Mouse (Mus musculus): ENCODE results near the gene Gm9945.

Gene Gm9945

DNA sequence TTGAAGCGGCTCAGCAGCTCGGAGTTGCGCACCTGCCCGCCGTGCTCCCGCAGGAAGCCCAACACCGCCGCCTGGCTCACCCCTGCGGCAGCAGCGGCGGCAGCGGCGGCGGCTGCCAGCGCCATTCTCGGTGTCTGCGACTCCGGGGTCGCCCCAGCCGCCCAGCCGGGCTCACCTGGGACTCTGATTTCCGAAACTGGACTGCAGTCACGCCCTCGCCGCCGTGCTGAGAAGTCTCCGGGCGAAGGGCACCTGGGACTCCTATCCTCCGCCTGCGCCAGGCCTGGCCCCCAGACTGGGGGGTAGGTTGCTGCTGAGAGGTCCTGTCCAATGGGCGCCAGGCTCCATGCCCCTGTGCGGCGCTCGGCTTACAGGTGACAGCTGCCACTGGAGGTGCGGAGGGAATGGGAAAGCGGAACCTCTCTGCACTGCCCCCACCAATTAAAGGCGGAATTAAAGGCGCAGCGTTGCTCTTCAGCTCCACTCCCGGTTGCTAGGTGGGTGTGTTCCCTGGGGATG, at the start of gene Gm9945, which contains the start of gene Sowaha:
Gene Gm9945, plus strand, starts transcription at position 384 of the 519 bp plus-strand sequence.
Gene Sowaha, minus strand, starts transcription at position 492 of the 519 bp plus-strand sequence.
- peak; percentile 37 for DNase-seq (ENCODE audit: low spot score)

DNA sequence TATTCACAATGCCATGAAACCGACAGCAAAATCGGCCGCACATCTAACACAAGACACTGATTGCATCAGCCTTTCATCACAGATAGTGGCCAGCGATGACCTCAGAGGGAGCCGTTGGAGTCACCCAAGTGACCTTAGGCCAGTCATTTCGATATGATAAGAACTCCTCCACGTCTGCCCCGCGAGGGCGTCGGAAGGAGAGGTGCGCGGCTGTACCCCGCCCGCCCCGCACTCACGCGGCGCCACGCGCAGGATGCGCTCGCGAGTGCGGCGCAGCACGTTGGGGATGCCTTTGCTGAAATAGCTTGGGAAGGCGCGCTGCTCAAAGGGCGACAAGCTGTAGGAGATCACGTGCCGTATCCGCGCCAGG, 49.7 kb upstream of the Gm9945 start:
- DNase-seq (ENCODE audit: low spot score): no peak

DNA sequence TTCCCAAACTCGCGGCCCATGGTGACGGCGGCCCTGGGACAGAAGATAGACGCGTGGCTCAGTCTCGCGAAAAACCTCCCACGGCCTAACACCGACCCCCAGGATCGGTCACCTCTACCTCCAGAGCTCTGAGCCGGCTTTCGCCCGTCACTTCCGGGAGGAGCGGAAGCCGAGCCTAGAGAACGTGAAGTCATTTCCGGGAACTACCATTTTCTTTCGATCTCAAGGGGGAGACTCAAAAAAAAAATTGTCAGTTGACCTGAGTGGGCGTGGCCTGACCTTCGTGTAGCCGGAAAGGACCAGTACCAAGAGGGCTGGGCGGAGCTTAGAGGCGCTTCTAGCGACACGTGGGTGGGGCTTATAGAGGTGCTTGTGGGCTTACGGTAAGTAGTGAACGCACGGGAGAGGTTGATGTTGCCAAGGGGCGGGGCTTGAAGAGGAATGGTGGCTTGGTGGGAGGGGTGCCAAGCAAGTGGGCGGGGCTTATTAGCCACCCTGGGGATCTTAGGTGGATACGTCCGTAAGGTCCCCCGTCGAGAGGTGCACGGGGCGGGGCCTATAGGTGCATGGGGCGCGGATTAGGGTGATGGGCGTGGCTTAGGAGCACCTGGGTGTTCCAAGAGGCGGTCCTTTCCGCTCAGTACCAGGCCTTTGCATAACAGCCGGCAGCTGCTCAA, 49.2 kb upstream of the Gm9945 start, which contains the start of the genes Uqcrq and Gdf9:
Gene Uqcrq, minus strand, starts transcription at position 162 of the 677 bp plus-strand sequence.
Gene Gdf9, plus strand, starts transcription at position 354 of the 677 bp plus-strand sequence.
- peak; percentile 97 for DNase-seq (ENCODE audit: low spot score)

DNA sequence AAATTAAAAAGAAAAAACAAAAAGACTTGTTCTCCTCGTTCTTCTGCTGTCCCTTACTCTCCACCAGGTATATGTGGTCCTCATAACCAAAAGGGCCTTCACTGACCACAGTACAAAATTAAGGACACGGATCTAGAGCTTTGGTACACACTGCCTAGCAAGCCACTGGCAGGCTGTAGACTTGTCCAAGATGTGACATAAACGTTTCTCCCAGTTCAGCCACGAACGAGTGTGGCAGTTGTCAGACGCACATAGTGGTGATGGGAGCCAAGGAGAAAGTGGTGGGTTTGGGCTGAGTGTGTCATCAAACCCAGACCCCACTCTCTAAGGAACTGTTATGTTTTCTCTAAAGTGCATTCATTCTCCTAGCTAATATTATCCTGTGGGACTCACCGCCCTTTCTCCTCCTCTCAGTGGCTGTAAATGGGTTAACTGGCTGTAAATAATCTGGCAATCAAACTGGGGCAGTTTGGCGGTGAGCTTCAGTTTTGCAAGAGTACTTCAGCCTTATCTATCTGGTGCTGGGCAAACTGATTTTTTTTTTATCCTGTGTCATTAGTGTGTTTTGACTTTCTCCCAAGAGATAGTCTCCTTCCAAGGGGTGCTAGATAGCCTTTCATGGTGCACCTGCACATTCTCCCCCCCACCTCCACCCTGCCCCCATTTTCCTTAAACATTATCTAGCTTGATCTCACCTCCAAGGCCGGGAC, 48.5 kb upstream of the Gm9945 start:
- DNase-seq (ENCODE audit: low spot score): no peak

DNA sequence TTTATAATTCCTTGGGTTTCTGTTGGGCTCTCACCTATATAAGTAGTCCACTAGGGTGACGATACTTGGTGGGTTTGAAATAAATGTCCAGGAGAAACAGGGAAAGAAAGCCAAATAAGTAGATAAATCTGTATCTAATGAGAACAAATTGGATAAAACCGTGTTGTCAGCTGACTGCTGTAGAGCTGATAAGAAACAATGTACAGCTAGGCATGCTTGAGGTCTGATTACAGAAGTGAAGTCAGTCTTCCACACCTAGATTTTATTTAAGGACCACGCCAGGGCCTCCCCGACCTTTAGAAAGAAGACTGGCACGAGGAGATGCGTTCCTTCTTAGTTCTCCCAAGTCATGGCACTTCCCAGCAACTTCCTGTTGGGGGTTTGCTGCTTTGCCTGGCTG, 46.9 kb upstream of the Gm9945 start:
- no peak for DNase-seq (ENCODE audit: low spot score)

DNA sequence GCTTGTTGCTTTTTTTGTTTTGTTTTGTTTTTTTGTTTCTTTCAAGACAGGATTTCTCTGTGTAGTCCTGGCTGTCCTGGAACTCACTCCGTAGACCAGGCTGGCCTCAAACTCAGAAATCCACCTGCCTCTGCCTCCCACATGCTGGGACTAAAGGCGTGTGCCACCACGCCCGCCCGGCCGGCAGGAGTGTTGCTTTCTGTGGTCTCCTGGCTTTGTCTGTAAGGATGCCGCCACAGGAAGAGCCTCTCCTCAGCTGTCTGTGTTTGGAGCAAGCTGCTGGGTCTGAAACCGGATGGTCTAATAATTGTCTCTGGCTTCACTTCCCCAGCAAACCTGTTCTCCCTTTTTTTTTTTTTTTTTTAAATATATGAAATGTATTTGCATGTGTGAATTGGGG, 44.5 kb upstream of the Gm9945 start:
- no peak for DNase-seq (ENCODE audit: low spot score)

DNA sequence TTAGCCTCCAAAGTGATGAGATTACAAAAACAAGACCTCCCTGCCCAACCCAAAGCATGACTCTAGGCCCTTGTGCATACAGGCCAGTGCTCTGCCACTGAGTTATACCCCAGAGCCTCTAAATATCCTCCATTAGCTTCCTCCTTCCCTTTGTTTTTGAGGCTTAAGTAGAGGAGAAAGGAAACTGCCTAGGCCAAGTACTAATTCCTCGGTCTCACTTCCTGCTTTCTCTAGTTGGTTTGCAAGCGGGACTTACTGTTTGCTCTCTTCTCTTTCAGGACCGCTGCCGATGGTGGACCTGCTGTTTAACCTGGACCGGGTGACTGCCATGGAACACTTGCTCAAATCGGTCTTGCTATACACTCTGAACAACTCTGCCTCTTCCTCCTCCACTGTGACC, 43.6 kb upstream of the Gm9945 start:
- DNase-seq (ENCODE audit: low spot score): no peak

DNA sequence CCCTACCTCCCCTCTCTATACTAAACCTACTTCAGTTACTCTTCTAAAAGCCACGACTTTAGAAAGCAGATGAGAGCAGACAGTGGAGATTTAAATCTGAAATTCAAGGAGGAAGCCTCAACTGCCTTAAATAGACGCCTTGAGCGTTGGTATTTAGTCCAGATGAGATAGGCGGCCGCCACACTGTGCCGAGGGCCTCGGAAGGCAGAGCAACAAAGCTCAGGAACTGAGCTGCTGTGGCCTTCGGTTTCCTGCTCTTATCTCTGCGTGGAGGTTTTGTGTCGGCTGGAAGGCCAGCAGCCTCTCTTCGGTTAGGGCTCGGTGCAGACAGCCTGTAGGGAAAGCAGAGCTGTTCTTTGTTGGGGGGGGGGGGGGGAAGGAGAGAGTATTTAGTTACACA, 38.0 kb upstream of the Gm9945 start:
- DNase-seq (ENCODE audit: low spot score): no peak

DNA sequence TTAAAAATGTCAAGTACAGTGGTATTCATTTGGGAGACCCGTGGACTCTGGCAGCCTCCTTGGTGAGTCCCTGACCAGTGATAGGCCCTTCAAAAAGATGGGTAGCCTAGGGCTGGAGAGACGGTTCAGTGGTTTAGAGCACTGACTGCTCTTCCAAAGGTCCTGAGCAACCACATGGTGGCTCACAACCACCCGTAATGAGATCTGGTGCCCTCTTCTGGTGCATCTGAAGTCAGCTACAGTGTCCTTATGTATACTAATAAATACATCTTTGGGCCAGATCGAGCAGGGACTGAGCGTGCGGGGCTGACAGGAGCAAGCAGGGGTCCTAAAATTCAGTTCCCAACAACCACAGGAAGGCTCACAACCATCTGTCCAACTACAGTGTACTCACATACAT, 36.1 kb upstream of the Gm9945 start:
- no peak for DNase-seq (ENCODE audit: low spot score)

DNA sequence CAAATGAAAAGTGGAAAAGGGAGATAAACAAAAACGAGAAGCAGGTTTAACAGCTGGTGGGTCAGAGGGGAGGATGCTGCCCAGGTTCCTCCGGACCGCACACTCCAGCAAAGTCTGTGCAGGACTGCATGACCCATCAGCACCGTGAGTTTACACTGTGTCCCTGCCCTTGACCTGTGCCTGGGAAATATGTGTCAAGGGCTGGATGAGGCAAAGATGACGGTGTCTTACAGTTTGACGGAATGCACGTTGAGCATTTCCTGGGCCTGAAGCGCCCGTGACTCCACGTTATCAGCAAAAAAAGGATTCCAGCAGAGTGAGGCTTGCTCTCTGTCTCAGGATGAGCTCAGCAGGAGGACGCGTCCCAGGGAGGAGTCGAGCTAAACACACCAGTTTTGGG, 34.4 kb upstream of the Gm9945 start:
- no peak for DNase-seq (ENCODE audit: low spot score)

DNA sequence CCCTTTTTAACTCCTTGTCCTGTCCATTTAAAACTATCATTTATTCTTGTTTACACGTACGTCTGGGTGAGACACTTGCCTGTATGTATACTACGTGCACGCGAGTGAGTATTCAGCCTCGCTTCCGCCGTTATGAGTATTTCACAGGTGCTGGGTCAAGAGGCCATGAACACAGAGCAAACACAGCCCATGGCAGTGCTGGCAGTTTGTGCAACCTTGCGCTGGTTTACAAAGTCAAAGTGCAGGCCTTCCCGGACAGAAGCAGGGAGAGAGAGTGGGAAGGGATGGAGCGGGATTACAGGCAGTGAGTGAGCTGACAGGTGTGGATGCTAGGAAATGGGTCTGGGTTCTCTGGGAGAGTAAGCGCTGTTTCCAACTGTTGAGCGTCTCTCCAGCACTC, 33.8 kb upstream of the Gm9945 start:
- DNase-seq (ENCODE audit: low spot score): no peak

DNA sequence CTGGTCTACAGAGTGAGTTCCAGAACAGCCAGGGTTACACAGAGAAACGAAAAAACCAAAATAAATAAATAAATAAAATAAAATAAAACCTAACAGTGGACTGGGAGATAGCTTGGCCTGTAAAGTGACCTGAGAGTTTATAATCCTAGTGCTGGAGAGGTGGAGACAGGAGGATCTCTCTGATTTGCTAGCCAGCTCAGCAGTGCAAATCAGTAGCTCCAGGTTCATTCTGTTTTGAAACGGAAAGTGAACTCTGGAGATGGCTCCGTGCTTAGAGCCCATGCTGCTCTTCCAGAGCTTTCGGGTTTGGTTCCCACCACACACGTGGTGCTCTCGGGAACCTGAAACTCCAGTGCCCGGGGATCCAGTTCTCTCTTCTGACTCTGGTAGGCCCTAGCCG, 32.0 kb upstream of the Gm9945 start:
- DNase-seq (ENCODE audit: low spot score): no peak

DNA sequence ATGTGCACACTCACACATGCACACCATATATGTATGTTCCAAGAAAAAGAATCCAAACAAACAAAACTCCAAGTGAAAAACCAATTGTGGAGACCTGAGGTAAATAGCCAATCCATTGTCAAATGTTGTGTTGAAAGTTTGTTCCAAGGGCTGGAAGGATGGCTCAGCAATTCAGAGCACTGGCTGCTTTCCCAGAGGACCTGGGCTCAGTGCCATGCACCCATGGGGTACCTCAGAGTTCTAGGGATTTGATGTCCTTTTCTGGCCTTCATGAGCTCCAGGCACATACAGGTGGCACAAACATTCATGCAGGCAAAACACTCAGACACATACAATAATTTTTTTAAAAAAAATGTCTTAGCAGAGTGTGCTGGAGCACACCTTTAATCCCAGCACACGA, 31.4 kb upstream of the Gm9945 start:
- DNase-seq (ENCODE audit: low spot score): no peak

DNA sequence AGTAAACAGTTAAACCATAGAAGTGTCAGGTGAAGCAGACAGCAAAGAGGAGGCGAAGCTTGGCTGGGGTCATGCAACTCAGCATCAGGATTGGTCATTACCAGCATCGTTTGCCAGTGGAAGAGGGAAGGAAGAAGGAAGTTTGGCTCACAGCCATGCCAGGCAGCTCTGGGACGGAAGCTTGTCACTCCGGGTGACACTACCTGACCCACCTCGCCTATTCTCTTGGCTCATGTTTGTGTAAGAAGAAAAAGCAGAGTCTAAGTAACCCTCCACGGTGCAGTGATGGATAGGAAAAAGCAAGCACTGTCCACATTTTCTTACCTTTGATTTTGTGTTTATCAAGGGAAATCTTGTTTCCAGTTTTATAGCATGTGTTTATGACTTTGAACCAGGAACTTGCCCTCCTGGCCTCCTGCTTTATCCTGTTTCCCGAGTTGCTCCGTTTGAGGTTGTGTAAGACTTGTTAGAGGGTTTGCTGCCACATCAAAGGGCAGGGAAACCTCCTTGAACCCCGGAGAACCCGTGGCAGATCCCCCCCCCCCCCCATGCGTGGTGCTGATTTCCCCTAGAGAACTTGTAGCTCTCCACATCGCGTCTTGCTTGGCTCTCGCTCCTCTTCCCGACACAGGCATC, 29.8 kb upstream of the Gm9945 start:
- no peak for DNase-seq (ENCODE audit: low spot score)

DNA sequence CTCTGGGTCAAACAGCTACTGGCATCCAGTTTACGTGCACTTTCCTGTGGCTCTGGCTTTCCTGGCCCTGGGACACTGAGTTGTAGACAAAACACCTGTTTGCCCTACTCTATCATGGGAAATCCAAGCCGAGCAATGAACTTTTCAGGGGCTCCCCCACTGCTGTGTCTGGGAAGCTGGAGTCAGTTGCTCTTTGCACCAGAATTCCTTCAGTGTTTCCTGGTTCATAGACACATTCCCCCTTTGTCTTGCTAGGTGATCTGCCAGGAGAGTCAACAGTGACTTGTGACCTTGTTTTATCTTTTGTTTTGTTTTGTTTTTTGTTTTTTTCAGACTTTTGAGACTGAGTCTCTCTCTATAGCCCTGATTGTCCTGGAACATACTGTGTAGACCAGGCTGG, 28.6 kb upstream of the Gm9945 start:
- DNase-seq (ENCODE audit: low spot score): no peak

DNA sequence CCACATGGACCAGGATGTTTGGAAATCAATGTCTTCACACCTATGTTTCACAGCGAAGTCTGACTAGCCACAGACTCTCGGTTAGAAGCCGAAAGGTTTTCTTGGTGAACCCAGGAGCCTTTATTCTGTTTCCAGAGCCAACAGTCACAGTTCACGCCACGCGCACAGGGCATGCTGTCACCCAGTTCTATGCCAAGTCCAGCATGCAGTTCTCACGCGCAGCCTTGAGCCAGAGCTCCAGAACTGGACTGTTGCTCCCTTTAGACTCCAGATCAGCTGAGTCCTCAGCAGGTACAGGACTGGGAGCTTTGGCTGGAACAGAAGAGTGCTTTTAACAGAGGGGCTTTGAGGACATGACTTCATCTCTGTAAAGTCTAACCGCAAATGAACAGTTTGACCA, 27.6 kb upstream of the Gm9945 start:
- no peak for DNase-seq (ENCODE audit: low spot score)

DNA sequence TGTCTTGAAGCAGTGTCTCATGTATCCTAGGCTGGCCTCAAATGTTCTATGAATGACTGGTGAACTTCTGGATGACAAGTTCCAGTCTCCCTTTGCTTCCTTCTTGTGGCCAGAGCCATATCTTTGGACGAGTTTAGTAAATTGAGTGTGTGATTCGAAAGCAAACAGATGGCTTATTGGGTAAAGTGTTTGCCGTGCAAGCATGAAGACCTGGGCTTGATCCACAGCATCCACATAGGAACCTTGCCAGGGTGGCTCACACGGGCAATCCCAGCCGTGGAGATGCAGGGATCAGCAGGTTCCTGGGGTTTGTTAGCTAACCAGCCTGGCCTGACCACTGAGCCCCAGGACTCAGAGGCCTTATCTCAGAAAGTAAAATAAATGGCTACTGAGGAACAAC, 26.9 kb upstream of the Gm9945 start:
- DNase-seq (ENCODE audit: low spot score): no peak

DNA sequence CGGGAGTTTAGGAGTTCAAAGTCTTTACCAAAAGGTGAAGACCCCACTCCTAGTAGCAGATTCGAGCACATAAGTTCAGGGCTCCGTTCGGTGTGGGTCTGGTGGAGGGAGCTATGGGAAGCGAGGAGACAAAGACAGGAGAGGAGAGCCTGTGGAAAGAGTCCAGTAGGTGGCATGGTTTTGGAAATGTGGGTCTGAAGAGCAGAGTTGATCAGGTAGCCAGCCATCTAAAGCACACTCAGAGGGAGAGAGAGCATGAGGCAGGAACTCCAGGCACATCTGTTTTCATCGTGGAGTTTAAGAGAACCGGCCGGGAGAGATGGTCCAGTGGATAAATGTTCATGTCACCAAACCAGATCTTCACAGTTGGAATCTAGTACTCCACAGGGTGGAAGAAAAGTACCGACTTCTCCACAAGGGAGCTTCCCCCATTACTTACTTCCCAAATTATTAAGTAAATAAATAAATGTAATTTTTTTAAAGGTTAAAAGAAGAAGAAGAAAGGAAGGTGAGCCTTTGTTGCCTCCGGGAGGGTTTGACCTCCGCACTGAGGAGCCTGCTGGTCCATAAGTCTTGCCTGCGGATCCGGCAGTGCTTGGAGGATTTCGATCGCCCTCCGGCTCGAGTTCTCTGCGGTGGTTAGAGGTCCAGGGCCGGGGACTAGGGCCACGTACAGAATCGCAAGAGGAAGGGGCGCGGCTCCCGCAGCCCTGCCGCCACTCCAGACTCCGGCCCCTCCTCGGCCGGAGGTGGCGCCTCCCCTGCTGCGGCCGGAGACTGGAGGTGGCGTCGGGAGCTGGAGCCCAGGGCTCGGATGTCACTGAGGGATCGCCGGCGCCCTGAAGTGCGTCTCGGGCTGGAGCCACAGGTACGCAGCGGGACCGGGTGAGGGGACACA, 23.2 kb upstream of the Gm9945 start, which contains the start of the genes Gm10447 and Shroom1:
Gene Gm10447, minus strand, starts transcription at position 637 of the 898 bp plus-strand sequence.
Gene Shroom1, plus strand, starts transcription at position 732 of the 898 bp plus-strand sequence.
- peak; percentile 55 for DNase-seq (ENCODE audit: low spot score)

DNA sequence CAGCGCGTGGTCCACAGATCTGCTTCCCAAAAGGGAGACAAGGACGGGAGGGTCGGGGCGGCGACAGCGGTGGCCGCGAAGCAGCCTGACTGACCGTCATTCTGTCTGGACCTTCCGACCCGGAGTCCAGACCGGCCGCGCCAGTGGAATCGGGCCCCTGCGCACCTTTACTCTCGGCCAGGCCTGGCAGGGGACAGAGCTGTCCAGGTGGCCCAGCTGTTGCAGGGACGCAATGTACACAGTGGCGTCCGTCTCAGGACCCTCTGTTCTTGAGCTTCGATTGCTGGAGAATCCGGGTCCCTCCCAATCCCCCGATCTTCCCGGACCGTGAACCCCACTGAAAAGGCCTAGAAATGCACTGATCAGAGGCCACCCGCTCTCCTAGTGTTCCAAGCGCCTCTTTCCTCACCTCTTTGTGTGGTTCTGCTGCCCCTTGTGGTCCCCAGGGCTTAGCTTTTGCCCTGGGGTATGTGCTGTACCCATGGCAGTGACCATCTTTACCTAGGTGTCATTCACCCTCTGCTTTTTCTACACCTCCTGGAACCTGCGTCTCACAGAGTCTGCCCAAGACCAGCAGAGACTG, 22.5 kb upstream of the Gm9945 start:
- DNase-seq (ENCODE audit: low spot score): peak; percentile 29

DNA sequence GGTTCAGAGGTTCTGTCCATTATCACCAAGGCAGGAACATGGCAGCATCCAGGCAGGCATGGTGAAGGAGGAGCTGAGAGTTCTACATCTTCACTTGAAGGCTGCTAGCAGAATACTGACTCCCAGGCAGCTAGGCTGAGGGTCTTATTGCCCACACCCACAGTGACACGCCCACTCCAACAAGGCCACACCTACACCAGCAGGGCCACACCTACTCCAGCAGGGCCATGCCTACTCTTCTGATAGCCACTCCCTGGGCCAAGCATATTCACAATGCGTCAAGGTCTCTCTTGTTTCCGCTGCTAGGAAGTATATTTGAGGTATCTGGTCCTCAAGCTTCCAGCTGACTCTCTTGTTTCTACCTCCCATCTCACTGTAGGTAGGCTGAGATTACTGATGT, 21.0 kb upstream of the Gm9945 start:
- no peak for DNase-seq (ENCODE audit: low spot score)

DNA sequence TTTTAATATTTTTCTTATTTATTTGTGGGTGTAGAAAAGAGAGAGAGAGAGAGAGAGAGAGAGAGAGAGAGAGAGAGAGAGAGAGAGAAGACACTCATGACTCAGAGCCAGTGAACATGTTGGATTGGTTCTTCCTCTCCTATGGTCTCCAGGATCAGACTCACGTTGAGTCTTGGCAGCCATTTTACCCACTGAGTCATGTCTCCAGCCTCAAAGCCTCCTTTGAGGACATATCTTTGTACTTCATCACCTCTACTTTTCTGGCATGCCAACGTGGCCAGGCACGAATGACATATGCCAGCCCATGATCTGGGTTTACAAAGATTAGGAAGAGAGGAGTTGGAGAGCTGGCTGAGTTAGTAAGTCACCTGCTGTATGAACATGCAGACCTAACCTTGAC, 19.8 kb upstream of the Gm9945 start:
- DNase-seq (ENCODE audit: low spot score): no peak
